Mouse (Mus musculus) liver, adult 2 months (tissue): ENCODE results near the gene Ctns. TPM values are rescaled to one million over a fixed set of nuclear protein-coding genes. Genes with fewer than 3 reads are reported as not detected.

Source experiments
- DNase-seq: peaks from one replicate; pipeline ENCODE4 v3.0.0-alpha.2; 2011; ENCODE audit warnings: low read depth, low spot score; ENCODE audit errors: extremely low read depth
- H3K27ac ChIP-seq: fragments of 200-500 bp; replicated peaks from 2 replicates; pipeline ENCODE4 v1.5.1; 2012; ENCODE audit warnings: low read depth, mild to moderate bottlenecking, control low read depth, inconsistent platforms, low read length; ENCODE audit not compliant: insufficient read depth
- H3K27me3 ChIP-seq: fragments of 200-500 bp; 2 replicates; pipeline ENCODE4 v1.6.1; 2012; ENCODE audit warnings: mild to moderate bottlenecking, moderate library complexity, low read length, inconsistent platforms; ENCODE audit not compliant: control insufficient read depth, insufficient read depth
- H3K36me3 ChIP-seq: fragments of 200-500 bp; 2 replicates; pipeline ENCODE4 v1.6.1; 2012; ENCODE audit warnings: low read length, inconsistent platforms; ENCODE audit not compliant: control insufficient read depth, insufficient read depth
- H3K4me1 ChIP-seq: fragments of 200-500 bp; 2 replicates; pipeline ENCODE4 v1.6.1; 2011; ENCODE audit warnings: low read length; ENCODE audit not compliant: control insufficient read depth, insufficient read depth
- H3K4me3 ChIP-seq: fragments of 200-500 bp; 2 replicates; pipeline ENCODE4 v1.5.1; 2011; ENCODE audit warnings: low read depth, mild to moderate bottlenecking, control low read depth, low read length, moderate library complexity; ENCODE audit not compliant: insufficient read depth
- H3K79me2 ChIP-seq: fragments of 200-500 bp; 2 replicates; pipeline ENCODE4 v1.6.1; 2012; ENCODE audit warnings: inconsistent platforms, mild to moderate bottlenecking, low read length, moderate library complexity; ENCODE audit not compliant: control insufficient read depth, insufficient read depth
- H3K9ac ChIP-seq: fragments of 200-500 bp; 2 replicates; pipeline ENCODE4 v1.6.1; 2012; ENCODE audit warnings: low read depth, mild to moderate bottlenecking, control low read depth, inconsistent platforms, low read length
- CTCF ChIP-seq: fragments of 200-500 bp; IDR thresholded peaks from 2 replicates; pipeline ENCODE4 v1.5.1; 2011; ENCODE audit warnings: low read depth, low read length, control low read depth
- POLR2A ChIP-seq: fragments of 200-500 bp; IDR thresholded peaks from 2 replicates; pipeline ENCODE4 v1.6.1; 2011; ENCODE audit warnings: low read length, control low read depth; ENCODE audit not compliant: insufficient read depth; ENCODE audit errors: extremely low read depth
- WGBS: fragments of 180-500 bp; shearing (Covaris S2); methylation state at CpG from one replicate; pipeline ENCODE4 v1.1.7; 2018; 5-methylcytosine and 5-hydroxymethylcytosine counted together
- polyA plus RNA-seq: library from polyadenylated mRNA; depleted of rRNA; stranded (reverse); fragments of >200 nt; gene quantifications from 2 replicates; pipeline ENCODE4 v1.2.3, GENCODE M21; 2012
- total RNA-seq: library from RNA; depleted of rRNA; stranded (reverse); fragments of >200 nt; gene quantifications from 2 replicates; pipeline ENCODE4 v1.2.3, GENCODE M21; 2014

Ctns gene
- total and polyA plus RNA-seq, 2 experiments: 11.5 to 16.6 TPM

- TF ChIP-seq CTCF (no peak), POLR2A (no peak)
- 75% methylated on average over 6 of the region's 6 CpGs for WGBS
Measured at GRCm38 (mm10) chr11:73155071-73155470, 43.8 kb downstream of the Ctns start.

GRCm38 (mm10) chr11:73148209-73148608 lies 50.6 kb downstream of the Ctns start:
- no peaks in the 10 kb centered on the region for H3K36me3 ChIP-seq
- 87% methylated on average over 9 of the region's 9 CpGs for WGBS
- H3K79me2 ChIP-seq: no peaks in the 10 kb centered on the region
- no peak for DNase-seq
- TF ChIP-seq POLR2A (no peak), CTCF (no peak)
- no peaks in the 10 kb centered on the region for H3K27me3 ChIP-seq
- H3K4me1 ChIP-seq: no peaks in the 10 kb centered on the region
- H3K4me3 ChIP-seq: no peak overlapping the region
- no peak overlapping the region for H3K9ac ChIP-seq
- H3K27ac ChIP-seq: no peak overlapping the region

More at GRCm38 (mm10) chr11:73155071-73155470, 43.8 kb downstream of the Ctns start:
- Histone ChIP-seq H3K27ac (no peak overlapping the region), H3K9ac (no peak overlapping the region), H3K4me1 (no peaks in the 10 kb centered on the region), H3K36me3 (no peaks in the 10 kb centered on the region), H3K27me3 (no peaks in the 10 kb centered on the region), H3K79me2 (no peaks in the 10 kb centered on the region), H3K4me3 (no peak overlapping the region)
- DNase-seq: no peak

GRCm38 (mm10) chr11:73146975-73147365 lies 51.9 kb downstream of the Ctns start:
- Histone ChIP-seq H3K79me2 (no peaks in the 10 kb centered on the region), H3K4me3 (no peak overlapping the region), H3K27ac (no peak overlapping the region), H3K36me3 (no peaks in the 10 kb centered on the region), H3K4me1 (no peaks in the 10 kb centered on the region), H3K27me3 (no peaks in the 10 kb centered on the region), H3K9ac (no peak overlapping the region)
- 81% methylated on average over 7 of the region's 7 CpGs for WGBS
- TF ChIP-seq CTCF (no peak), POLR2A (no peak)
- DNase-seq: no peak

GRCm38 (mm10) chr11:73146026-73146974 lies 52.5 kb downstream of the Ctns start:
- Histone ChIP-seq H3K36me3 (no peaks in the 10 kb centered on the region), H3K27me3 (no peaks in the 10 kb centered on the region), H3K4me3 (no peak overlapping the region), H3K27ac (no peak overlapping the region), H3K4me1 (no peaks in the 10 kb centered on the region), H3K79me2 (no peaks in the 10 kb centered on the region), H3K9ac (no peak overlapping the region)
- no peak for DNase-seq
- TF ChIP-seq POLR2A (no peak), CTCF (no peak)
- 80% methylated on average over 11 of the region's 11 CpGs for WGBS

GRCm38 (mm10) chr11:73144261-73144681 lies 54.6 kb downstream of the Ctns start:
- Histone ChIP-seq H3K9ac (no peak overlapping the region), H3K27me3 (no peaks in the 10 kb centered on the region), H3K79me2 (no peaks in the 10 kb centered on the region), H3K27ac (no peak overlapping the region), H3K4me1 (no peaks in the 10 kb centered on the region), H3K36me3 (no peaks in the 10 kb centered on the region), H3K4me3 (no peak overlapping the region)
- no peak for TF ChIP-seq CTCF
- 78% methylated on average over 1 of the region's 1 CpGs for WGBS
- no peak for DNase-seq
